Mouse (Mus musculus) ES-Bruce4 (cell line): ENCODE data around the gene Gm48551.

Source experiments
- CTCF ChIP-seq: IDR thresholded peaks from one replicate; pipeline ENCODE4 v1.8.1; 2011; ENCODE audit warnings: low read depth, low read length
- POLR2A ChIP-seq: IDR thresholded peaks from one replicate; pipeline ENCODE4 v1.8.1; 2011; ENCODE audit warnings: low read length; ENCODE audit not compliant: insufficient read depth

DNA sequence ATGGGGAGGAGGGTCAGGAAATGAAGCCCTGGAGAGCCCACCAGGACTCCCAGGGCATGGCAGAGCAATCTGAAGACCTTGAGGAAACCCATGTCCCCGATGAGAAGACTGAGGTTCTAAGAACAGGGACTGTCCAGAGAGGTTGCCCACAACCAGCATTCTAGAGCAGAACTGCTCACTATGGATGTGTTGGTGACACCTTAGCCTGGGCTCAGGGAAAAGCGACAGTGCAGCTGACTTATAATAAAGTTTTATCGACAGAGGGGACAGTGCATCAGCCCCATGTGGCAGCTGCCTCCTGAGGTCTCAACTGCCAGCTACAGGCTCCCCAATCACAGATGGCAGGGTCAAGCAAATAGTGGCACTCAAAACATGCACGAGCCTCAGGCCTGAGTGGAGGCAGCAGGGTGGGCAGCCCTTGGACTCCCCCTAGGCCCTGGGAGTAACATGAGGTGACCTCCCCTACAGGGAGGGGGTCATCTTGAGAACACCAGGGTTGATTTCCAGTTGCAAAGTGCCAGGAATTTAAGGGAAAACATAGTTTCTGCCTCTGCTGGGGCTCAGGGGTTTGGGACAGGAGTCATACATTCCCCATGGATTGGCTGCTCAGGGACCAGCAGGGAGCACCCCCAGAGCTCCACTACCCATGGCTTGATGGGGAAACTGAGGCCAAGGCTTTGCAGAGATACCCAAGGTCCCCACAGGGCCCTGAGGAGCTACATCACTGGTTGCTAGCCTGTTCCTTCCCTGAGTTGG is 37.0 kb downstream of the Gm48551 start:
- no peak for TF ChIP-seq CTCF
- no peak for TF ChIP-seq POLR2A
